Mouse (Mus musculus) forebrain, embryonic 11.5 days (tissue): Measurements from ENCODE around the gene Cfhr2. TPM values are rescaled to one million over a fixed set of nuclear protein-coding genes. Genes with fewer than 3 reads are reported as not detected.

Source experiments
- polyA plus RNA-seq: library from polyadenylated mRNA; unstranded; fragments of >200 nt; fragmentation: Nextera tagmentation; extraction: Ambion mirVana; gene quantifications from 2 replicates; pipeline ENCODE4 v1.2.1, GENCODE M21; 2014

Gene Cfhr2
- polyA plus RNA-seq, 1 experiment from 2014 or later: not detected

Other genes with a start within 250 kb of the Cfhr2 start
- not detected in 2 replicates for gene Gm4788, start 77.5 kb downstream of the Cfhr2 start, polyA plus RNA-seq